Mouse (Mus musculus) spleen, adult 10 weeks (tissue): Measurements from ENCODE around the gene Wnt10a. TPM values are rescaled to one million over a fixed set of nuclear protein-coding genes. Genes with fewer than 3 reads are reported as not detected.

ENCODE experiments used
- polyA plus RNA-seq: library from polyadenylated mRNA; stranded (reverse); fragments of 350-450 nt; fragmentation: Illumina TruSeq; extraction: RNeasy Lipid Tissue Mini Kit (QIAGEN cat#74804); gene quantifications from one replicate; pipeline ENCODE4 v1.2.3, GENCODE M21; 2015; ENCODE audit warnings: low replicate concordance; ENCODE audit not compliant: insufficient read depth

The Wnt10a gene
- polyA plus RNA-seq = 0.77 TPM

GRCm38 (mm10) chr1:74791249-74791648 is at the start of gene Wnt10a:
Wnt10a (plus strand) TSS chr1:74791516.

GRCm38 (mm10) chr1:74748643-74749271 is 42.6 kb upstream of the Wnt10a start, which contains the start of gene Prkag3:
Prkag3 (minus strand) TSS chr1:74749221.

GRCm38 (mm10) chr1:74771845-74771930 is 19.6 kb upstream of the Wnt10a start, which contains the start of gene Wnt6:
Wnt6 (plus strand) TSS chr1:74771892.

Other genes starting within 250 kb of the Wnt10a start
- gene Plcd4, start 248.6 kb upstream of the Wnt10a start, polyA plus RNA-seq = not detected
- 19.9 TPM for gene Usp37, start 247.2 kb upstream of the Wnt10a start, polyA plus RNA-seq
- 13.7 TPM for gene Zfp142, start 203.3 kb upstream of the Wnt10a start, polyA plus RNA-seq
- gene Bcs1l, start 203.2 kb upstream of the Wnt10a start, polyA plus RNA-seq = 16.0 TPM
- gene Rnf25, start 190.1 kb upstream of the Wnt10a start, polyA plus RNA-seq = 44.9 TPM
- gene Stk36, start 190.1 kb upstream of the Wnt10a start, polyA plus RNA-seq = 0.29 TPM
- 43.7 TPM for gene Ttll4, start 129.8 kb upstream of the Wnt10a start, polyA plus RNA-seq
- 86.6 TPM for gene Cyp27a1, start 77.9 kb upstream of the Wnt10a start, polyA plus RNA-seq
- gene Prkag3, start 42.3 kb upstream of the Wnt10a start, polyA plus RNA-seq = 0.15 TPM
- 0.47 TPM for gene Wnt6, start 19.6 kb upstream of the Wnt10a start, polyA plus RNA-seq
- gene Cdk5r2, start 63.4 kb downstream of the Wnt10a start, polyA plus RNA-seq = not detected
- gene Fev, start 93.9 kb downstream of the Wnt10a start, polyA plus RNA-seq = not detected
- gene Cryba2, start 101.6 kb downstream of the Wnt10a start, polyA plus RNA-seq = not detected
- gene Cfap65, start 144.1 kb downstream of the Wnt10a start, polyA plus RNA-seq = not detected
- not detected for gene Ihh, start 160.2 kb downstream of the Wnt10a start, polyA plus RNA-seq